Mouse (Mus musculus) liver, adult (tissue): Measurements from ENCODE around the gene Clptm1.

Source experiments
- GATA4 ChIP-seq: IDR thresholded peaks from 2 replicates; pipeline ENCODE4 v1.6.1; 2014; ENCODE audit warnings: mild to moderate bottlenecking, low read length; ENCODE audit not compliant: insufficient replicate concordance

Clptm1 gene

DNA sequence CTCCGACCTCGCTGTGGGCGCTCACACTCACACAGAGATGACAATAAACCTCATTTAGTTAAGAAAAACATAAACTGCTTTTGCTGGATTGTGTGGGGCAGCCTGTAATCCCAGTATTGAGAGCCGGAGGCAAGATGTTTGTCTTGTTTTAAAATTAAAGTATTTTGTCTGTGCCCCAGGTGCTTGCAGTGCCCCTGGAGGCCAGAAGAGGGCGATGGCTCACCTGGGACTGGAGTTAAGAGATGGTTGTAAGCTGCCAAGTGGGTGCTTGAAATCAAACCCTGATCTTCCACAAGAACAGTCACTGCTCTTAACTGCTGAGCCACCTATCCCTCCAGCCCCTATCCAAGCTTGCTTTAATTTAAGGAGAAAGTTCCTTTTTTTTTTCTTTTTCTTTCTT lies 53.9 kb downstream of the Clptm1 start:
- no peak for TF ChIP-seq GATA4

- no peak for TF ChIP-seq GATA4
These were observed 55.0 kb downstream of the Clptm1 start for GRCm38 (mm10) chr7:19609641-19610332.

- no peak for TF ChIP-seq GATA4
These were observed 57.5 kb downstream of the Clptm1 start for GRCm38 (mm10) chr7:19607291-19607690.

DNA sequence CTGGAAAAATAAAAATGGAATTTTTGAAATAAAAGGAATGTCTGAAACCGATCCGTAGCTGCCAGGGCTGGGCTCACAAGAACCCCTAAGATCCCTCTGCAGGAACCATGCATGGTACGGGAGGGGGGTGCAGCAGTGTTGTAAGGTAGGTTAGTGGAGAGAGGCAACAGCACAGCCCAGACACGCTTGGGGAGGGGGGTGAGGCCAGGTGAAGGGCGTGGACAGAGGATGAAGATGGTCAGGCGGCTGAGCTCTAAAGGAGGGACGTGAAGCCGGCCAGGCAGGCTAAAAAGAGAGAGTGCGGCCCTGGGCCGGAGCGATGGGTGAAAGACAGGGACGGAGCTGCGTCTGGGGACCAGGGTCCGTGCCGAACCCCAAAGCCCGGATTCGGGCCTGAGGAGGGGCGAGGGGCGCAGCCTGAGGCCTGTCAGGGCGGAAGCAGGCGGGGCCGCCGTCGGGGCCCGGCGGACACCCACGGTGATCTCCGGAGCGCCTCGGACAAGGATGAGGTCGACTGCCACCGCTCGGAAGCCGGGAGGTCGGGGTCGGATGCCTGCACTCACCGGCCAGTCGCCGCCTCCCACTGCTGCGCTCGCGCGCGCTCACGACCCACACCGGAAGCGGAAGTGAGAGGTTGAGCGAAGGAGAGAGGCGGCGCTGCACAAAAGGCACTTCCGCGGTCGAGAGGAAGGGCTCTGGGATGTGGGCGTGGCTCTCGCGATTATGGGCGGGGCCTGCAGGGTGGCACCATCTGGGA lies 60.8 kb downstream of the Clptm1 start, which contains the start of gene Clasrp:
TSS of gene Clasrp (minus strand) at position 638 of the 757 bp plus-strand sequence.
- no peak for TF ChIP-seq GATA4

DNA sequence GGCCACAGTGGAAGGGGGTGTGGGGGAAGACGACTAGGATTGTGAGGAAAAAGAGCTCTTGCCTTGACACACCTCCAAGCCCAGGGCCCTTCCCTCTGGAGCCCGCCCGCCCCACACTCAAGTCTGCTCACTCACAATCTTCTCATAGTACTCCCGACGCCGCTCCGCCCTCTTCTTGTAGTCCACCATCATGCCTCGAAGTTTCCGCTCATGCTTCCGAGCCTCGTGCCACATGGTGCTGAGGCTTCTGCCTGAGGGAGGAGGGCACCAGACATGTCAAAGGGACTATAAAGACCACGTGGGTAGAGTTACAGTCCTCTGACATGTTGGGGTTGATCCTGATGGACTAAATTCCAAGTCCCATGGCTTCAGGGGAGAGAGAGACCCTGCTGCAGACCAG lies 61.8 kb downstream of the Clptm1 start:
- no peak for TF ChIP-seq GATA4

DNA sequence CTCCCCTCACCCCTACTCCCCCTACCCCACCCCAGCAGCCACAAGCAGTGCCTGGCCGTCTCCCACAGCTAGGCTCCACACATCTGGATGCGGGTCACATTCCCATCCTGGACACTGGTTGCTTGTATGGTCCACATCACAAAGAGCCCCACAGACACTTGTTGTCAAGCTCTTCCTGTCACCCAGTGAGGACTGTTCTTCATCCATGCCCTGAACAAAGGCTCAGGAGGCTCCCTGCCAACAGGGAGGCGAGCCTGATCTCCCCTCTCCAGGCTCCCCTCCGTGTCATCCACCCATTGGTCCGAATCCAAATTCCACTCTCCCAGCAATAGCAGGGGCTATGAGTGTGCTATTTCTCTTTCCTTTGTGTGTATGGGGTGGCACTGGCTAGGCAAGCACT lies 64.3 kb downstream of the Clptm1 start:
- TF ChIP-seq GATA4, result no peak

- no peak for TF ChIP-seq GATA4
These were observed 71.6 kb downstream of the Clptm1 start for GRCm38 (mm10) chr7:19593061-19593730.

- TF ChIP-seq GATA4, result no peak
These were observed 74.9 kb downstream of the Clptm1 start for GRCm38 (mm10) chr7:19589917-19590316.

GRCm38 (mm10) chr7:19589207-19589606 lies 75.6 kb downstream of the Clptm1 start:
- no peak for TF ChIP-seq GATA4

DNA sequence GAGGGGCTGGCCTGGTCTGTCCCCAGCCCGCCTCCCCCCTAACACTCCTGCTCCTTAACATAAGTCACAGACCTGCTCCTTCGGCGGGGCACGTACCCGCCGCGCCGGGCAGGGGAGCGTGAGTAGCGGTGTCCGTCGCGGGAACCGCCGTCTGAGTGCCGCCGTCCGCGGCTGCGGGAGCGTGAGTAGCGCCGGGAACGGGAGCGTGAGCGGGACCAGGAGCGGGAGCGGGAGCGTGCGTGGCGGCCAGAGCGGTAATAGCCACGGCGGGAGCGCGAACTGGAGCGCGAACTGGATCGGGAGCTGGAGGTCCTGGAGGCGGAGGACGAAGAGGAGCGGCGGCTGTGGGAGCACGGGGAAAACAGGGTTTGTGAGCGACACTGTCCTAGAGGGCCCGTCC lies 78.6 kb downstream of the Clptm1 start:
- TF ChIP-seq GATA4, result no peak
